Mouse (Mus musculus): Measurements from ENCODE around the gene Smg6. TPM values are rescaled to one million over a fixed set of nuclear protein-coding genes. Genes with fewer than 3 reads are reported as not detected.

Smg6 gene
- total and polyA plus RNA-seq, 2 experiments from 2014 or later: 9.6 to 25.8 TPM

GRCm38 (mm10) chr11:75140431-75140830 lies 214.8 kb downstream of the Smg6 start:
- TF ChIP-seq CTCF (IDR thresholded peaks at IDR 0.05; ENCODE audit: low read depth): no peak
- H3K4me1 ChIP-seq (ENCODE audit: insufficient read depth): no peaks in the 10 kb centered on the region
- no peak overlapping the region for H3K27ac ChIP-seq (ENCODE audit: low read depth, low read length)
- DNase-seq (no peak), ATAC-seq (no peak)
- no peaks in the 10 kb centered on the region for H3K27me3 ChIP-seq (ENCODE audit: insufficient read depth, low read length)
- H3K4me2 ChIP-seq (ENCODE audit: low read depth): no peak overlapping the region
- no peak overlapping the region for H3K4me3 ChIP-seq (ENCODE audit: low read depth, low read length)
- no peak overlapping the region for H3K9ac ChIP-seq
- 89% methylated on average over 5 of the region's 5 CpGs for WGBS
- H3K36me3 ChIP-seq (ENCODE audit: insufficient read depth): peaks cover 27% of the 10 kb centered on the region
- H3K9me3 ChIP-seq (ENCODE audit: low read length): no peaks in the 10 kb centered on the region

GRCm38 (mm10) chr11:75141038-75141437 lies 215.4 kb downstream of the Smg6 start:
- no peak overlapping the region for H3K27ac ChIP-seq (ENCODE audit: low read depth, low read length)
- no peak overlapping the region for H3K4me3 ChIP-seq (ENCODE audit: low read depth, low read length)
- DNase-seq (no peak), ATAC-seq (no peak)
- H3K36me3 ChIP-seq (ENCODE audit: insufficient read depth): peaks cover 27% of the 10 kb centered on the region
- 83% methylated on average over 3 of the region's 3 CpGs for WGBS
- H3K9me3 ChIP-seq (ENCODE audit: low read length): no peaks in the 10 kb centered on the region
- no peaks in the 10 kb centered on the region for H3K4me1 ChIP-seq (ENCODE audit: insufficient read depth)
- TF ChIP-seq CTCF (IDR thresholded peaks at IDR 0.05; ENCODE audit: low read depth): no peak
- H3K9ac ChIP-seq: no peak overlapping the region
- H3K4me2 ChIP-seq (ENCODE audit: low read depth): no peak overlapping the region
- no peaks in the 10 kb centered on the region for H3K27me3 ChIP-seq (ENCODE audit: insufficient read depth, low read length)

DNA sequence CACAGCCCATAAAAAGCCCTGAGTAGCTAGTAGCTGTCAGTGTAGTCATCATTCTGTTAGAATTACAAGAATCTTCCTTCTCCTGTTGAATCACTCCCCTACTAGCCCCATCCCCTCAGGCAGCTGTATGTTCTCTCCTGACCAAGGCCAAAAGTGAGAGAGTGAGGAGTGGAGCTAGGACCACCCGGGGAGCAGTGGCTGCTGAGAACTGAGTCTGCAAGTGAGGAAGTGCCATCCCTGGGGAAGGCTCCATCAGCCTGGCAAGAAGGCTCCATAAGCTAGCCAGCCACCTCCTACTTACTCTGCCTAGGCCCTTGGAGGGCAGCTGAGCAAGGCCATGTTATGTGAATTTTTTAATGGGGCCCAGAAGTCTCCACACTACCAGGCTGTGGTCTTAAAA lies 216.3 kb downstream of the Smg6 start:
- 78% methylated on average over 1 of the region's 1 CpGs for WGBS
- no peaks in the 10 kb centered on the region for H3K27me3 ChIP-seq (ENCODE audit: insufficient read depth, low read length)

GRCm38 (mm10) chr11:75142749-75143148 lies 217.1 kb downstream of the Smg6 start:
- H3K9ac ChIP-seq: no peak overlapping the region
- H3K9me3 ChIP-seq (ENCODE audit: low read length): no peaks in the 10 kb centered on the region
- no peak overlapping the region for H3K27ac ChIP-seq (ENCODE audit: low read depth, low read length)
- WGBS: 94% methylated on average over 4 of the region's 4 CpGs
- H3K4me2 ChIP-seq (ENCODE audit: low read depth): no peak overlapping the region
- H3K36me3 ChIP-seq (ENCODE audit: insufficient read depth): peaks cover 28% of the 10 kb centered on the region
- no peaks in the 10 kb centered on the region for H3K27me3 ChIP-seq (ENCODE audit: insufficient read depth, low read length)
- no peaks in the 10 kb centered on the region for H3K4me1 ChIP-seq (ENCODE audit: insufficient read depth)
- TF ChIP-seq CTCF (IDR thresholded peaks at IDR 0.05; ENCODE audit: low read depth): no peak
- DNase-seq (no peak), ATAC-seq (no peak)
- no peak overlapping the region for H3K4me3 ChIP-seq (ENCODE audit: low read depth, low read length)

More for the DNA sequence above, 216.3 kb downstream of the Smg6 start:
- H3K27ac ChIP-seq (ENCODE audit: low read depth, low read length): no peak overlapping the region
- DNase-seq: no peak
- H3K9ac ChIP-seq: no peak overlapping the region
- no peak for TF ChIP-seq CTCF (IDR thresholded peaks at IDR 0.05; ENCODE audit: low read depth)
- no peaks in the 10 kb centered on the region for H3K4me1 ChIP-seq (ENCODE audit: insufficient read depth)
- H3K4me2 ChIP-seq (ENCODE audit: low read depth): no peak overlapping the region
- no peak overlapping the region for H3K4me3 ChIP-seq (ENCODE audit: low read depth, low read length)
- no peak for ATAC-seq
- H3K9me3 ChIP-seq (ENCODE audit: low read length): no peaks in the 10 kb centered on the region
- H3K36me3 ChIP-seq (ENCODE audit: insufficient read depth): peaks cover 27% of the 10 kb centered on the region

GRCm38 (mm10) chr11:75145841-75146240 lies 220.2 kb downstream of the Smg6 start:
- H3K4me2 ChIP-seq (ENCODE audit: low read depth): no peak overlapping the region
- H3K36me3 ChIP-seq (ENCODE audit: insufficient read depth): peaks cover 27% of the 10 kb centered on the region
- no peak overlapping the region for H3K9ac ChIP-seq
- no peak for ATAC-seq
- no peak for DNase-seq
- WGBS: 85% methylated on average over 2 of the region's 2 CpGs
- no peak for TF ChIP-seq CTCF (IDR thresholded peaks at IDR 0.05; ENCODE audit: low read depth)
- H3K27me3 ChIP-seq (ENCODE audit: insufficient read depth, low read length): no peaks in the 10 kb centered on the region
- no peak overlapping the region for H3K27ac ChIP-seq (ENCODE audit: low read depth, low read length)
- no peaks in the 10 kb centered on the region for H3K9me3 ChIP-seq (ENCODE audit: low read length)
- no peak overlapping the region for H3K4me3 ChIP-seq (ENCODE audit: low read depth, low read length)
- H3K4me1 ChIP-seq (ENCODE audit: insufficient read depth): no peaks in the 10 kb centered on the region

GRCm38 (mm10) chr11:75147106-75147845 lies 221.7 kb downstream of the Smg6 start:
- DNase-seq: no peak
- H3K36me3 ChIP-seq (ENCODE audit: insufficient read depth): peaks cover 27% of the 10 kb centered on the region
- ATAC-seq: no peak
- H3K27ac ChIP-seq (ENCODE audit: low read depth, low read length): peak overlapping the region; percentile 29; the same call in 1 of the 2 replicates
- H3K4me1 ChIP-seq (ENCODE audit: insufficient read depth): no peaks in the 10 kb centered on the region
- H3K9me3 ChIP-seq (ENCODE audit: low read length): no peaks in the 10 kb centered on the region
- H3K9ac ChIP-seq: no peak overlapping the region
- TF ChIP-seq CTCF (IDR thresholded peaks at IDR 0.05; ENCODE audit: low read depth): no peak
- H3K4me2 ChIP-seq (ENCODE audit: low read depth): no peak overlapping the region
- WGBS: 33% methylated on average over 11 of the region's 11 CpGs
- H3K27me3 ChIP-seq (ENCODE audit: insufficient read depth, low read length): no peaks in the 10 kb centered on the region
- H3K4me3 ChIP-seq (ENCODE audit: low read depth, low read length): no peak overlapping the region

DNA sequence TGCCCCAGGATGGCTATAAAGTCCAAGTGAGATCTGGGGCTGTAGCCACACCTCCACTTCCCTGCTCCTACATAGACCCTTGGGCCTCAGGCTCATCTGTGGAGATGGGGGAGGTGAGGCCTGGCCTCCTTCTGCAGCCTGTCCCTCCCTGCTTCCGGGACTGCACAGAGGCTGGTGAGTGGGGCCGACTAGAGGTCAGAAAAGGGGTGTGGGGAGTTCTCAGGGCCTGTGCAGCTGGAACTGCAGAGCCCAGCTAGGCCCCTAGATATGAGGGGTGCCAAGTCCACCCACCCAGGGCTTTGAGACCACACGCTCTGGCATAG lies 222.2 kb downstream of the Smg6 start:
- Histone ChIP-seq H3K4me3 (ENCODE audit: low read depth, low read length) (no peak overlapping the region), H3K9ac (no peak overlapping the region), H3K4me2 (ENCODE audit: low read depth) (no peak overlapping the region), H3K27ac (ENCODE audit: low read depth, low read length) (peak overlapping the region; percentile 29; the same call in 1 of the 2 replicates), H3K4me1 (ENCODE audit: insufficient read depth) (no peaks in the 10 kb centered on the region), H3K27me3 (ENCODE audit: insufficient read depth, low read length) (no peaks in the 10 kb centered on the region), H3K9me3 (ENCODE audit: low read length) (no peaks in the 10 kb centered on the region), H3K36me3 (ENCODE audit: insufficient read depth) (peaks cover 24% of the 10 kb centered on the region)
- WGBS: 67% methylated on average over 3 of the region's 3 CpGs
- DNase-seq: no peak
- TF ChIP-seq CTCF (IDR thresholded peaks at IDR 0.05; ENCODE audit: low read depth): no peak
- no peak for ATAC-seq
